Mouse (Mus musculus) heart, embryonic 11.5 days (tissue): Measurements from ENCODE around the gene Gnb3. TPM values are rescaled to one million over a fixed set of nuclear protein-coding genes. Genes with fewer than 3 reads are reported as not detected.

Experiments
- ATAC-seq: fragments of 200-750 bp; cut with Nextera tagmentation; replicated peaks from 2 replicates; pipeline ENCODE4 v1.8.0; 2017; ENCODE audit warnings: moderate library complexity; ENCODE audit not compliant: insufficient number of reproducible peaks, low FRiP score, low TSS enrichment
- H3K27ac ChIP-seq: fragments of 300-500 bp; sonication (generic); 2 replicates; pipeline ENCODE4 v1.5.1; 2014; ENCODE audit warnings: mild to moderate bottlenecking, low read depth, low read length
- H3K27me3 ChIP-seq: fragments of 300-500 bp; sonication (generic); 2 replicates; pipeline ENCODE4 v1.6.1; 2014; ENCODE audit warnings: mild to moderate bottlenecking, low read length, mixed read lengths; ENCODE audit not compliant: control insufficient read depth, insufficient read depth
- H3K36me3 ChIP-seq: fragments of 300-500 bp; sonication (generic); 2 replicates; pipeline ENCODE4 v1.6.1; 2014; ENCODE audit warnings: mild to moderate bottlenecking, low read length, moderate library complexity, mixed read lengths; ENCODE audit not compliant: control insufficient read depth, insufficient read depth
- H3K4me1 ChIP-seq: fragments of 300-500 bp; sonication (generic); 2 replicates; pipeline ENCODE4 v1.6.1; 2014; ENCODE audit warnings: low read length; ENCODE audit not compliant: control insufficient read depth, insufficient read depth
- H3K4me2 ChIP-seq: fragments of 300-500 bp; sonication (generic); 2 replicates; pipeline ENCODE4 v1.6.1; 2014; ENCODE audit warnings: mild to moderate bottlenecking, moderate library complexity
- H3K4me3 ChIP-seq: fragments of 300-500 bp; sonication (generic); 2 replicates; pipeline ENCODE4 v1.5.1; 2014; ENCODE audit warnings: low read depth, low read length
- H3K9ac ChIP-seq: fragments of 300-500 bp; sonication (generic); 2 replicates; pipeline ENCODE4 v1.6.1; 2014; ENCODE audit warnings: mild to moderate bottlenecking, low read depth, low read length, moderate library complexity
- H3K9me3 ChIP-seq: fragments of 300-500 bp; sonication (generic); replicated peaks from 2 replicates; pipeline ENCODE4 v1.6.1; 2016; ENCODE audit warnings: low read length; ENCODE audit not compliant: control insufficient read depth
- WGBS: fragments of 180-500 bp; shearing (Covaris S2); extraction: QIAGEN DNeasy Blood & Tissue Kit; methylation state at CpG from one replicate; pipeline ENCODE4 v1.1.7; 2014; ENCODE audit not compliant: insufficient replicate concordance; 5-methylcytosine and 5-hydroxymethylcytosine counted together
- polyA plus RNA-seq: library from polyadenylated mRNA; unstranded; fragments of >200 nt; fragmentation: Nextera tagmentation; extraction: Ambion mirVana; gene quantifications from 2 replicates; pipeline ENCODE4 v1.2.1, GENCODE M21; 2014

Gnb3 gene
- polyA plus RNA-seq, 1 experiment from 2014 or later = 6.6 TPM

DNA sequence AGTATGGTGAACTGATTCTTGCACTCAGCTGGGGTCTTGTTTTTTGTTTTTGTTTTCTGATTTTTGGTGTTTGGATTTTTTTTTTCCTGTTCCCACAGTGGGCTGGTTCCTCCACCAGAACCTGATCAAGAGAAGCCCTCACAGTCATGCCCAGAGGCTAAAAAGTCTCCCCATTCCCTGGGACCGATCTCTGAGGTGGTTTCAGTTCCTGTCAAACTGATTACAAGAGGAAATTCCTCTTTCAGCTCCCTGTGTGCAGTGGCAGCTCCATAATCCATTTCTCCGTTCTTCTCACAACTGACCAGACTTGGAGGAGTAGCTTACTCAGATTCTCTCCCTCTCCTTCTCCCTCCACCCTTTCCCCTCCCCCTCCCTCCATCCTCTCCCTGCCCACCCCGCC, 34.3 kb upstream of the Gnb3 start:
- WGBS = 28% methylated on average over 2 of the region's 3 CpGs
- no peaks in the 10 kb centered on the region for H3K9me3 ChIP-seq
- ATAC-seq = no peak

DNA sequence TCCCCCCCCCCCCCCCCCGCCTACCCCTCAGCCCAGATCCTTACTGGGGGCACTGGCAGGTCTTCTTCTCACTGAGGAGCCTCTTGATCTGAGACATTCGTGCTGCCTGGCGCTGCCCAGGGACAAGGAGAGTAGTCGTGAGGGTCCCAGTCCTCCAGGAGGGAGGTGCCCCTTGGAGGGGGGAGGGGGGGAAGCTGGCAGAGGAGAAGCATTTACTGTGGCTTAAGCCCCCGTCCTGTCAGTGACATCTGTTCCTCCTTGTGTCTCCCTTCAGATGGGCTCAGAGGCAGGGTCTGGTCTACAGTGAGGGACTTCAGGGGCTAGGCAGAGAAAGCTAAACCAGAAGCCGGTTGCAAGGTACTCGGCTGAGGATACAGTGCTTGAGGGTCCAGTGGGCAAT, 26.5 kb upstream of the Gnb3 start:
- Histone ChIP-seq H3K9ac (no peak overlapping the region), H3K27ac (no peak overlapping the region), H3K4me1 (peaks cover 8% of the 10 kb centered on the region), H3K4me2 (no peak overlapping the region), H3K4me3 (no peak overlapping the region), H3K9me3 (no peaks in the 10 kb centered on the region), H3K27me3 (peaks cover 6% of the 10 kb centered on the region), H3K36me3 (no peaks in the 10 kb centered on the region)
- ATAC-seq = no peak
- 57% methylated on average over 6 of the region's 7 CpGs for WGBS

More for the DNA sequence above, 34.3 kb upstream of the Gnb3 start:
- Histone ChIP-seq H3K27me3 (no peaks in the 10 kb centered on the region), H3K27ac (no peak overlapping the region), H3K4me2 (no peak overlapping the region), H3K4me3 (no peak overlapping the region), H3K4me1 (no peaks in the 10 kb centered on the region), H3K9ac (no peak overlapping the region), H3K36me3 (no peaks in the 10 kb centered on the region)

- Histone ChIP-seq H3K27ac (no peak overlapping the region), H3K4me1 (peaks cover 8% of the 10 kb centered on the region), H3K9me3 (no peaks in the 10 kb centered on the region), H3K9ac (no peak overlapping the region), H3K4me3 (no peak overlapping the region), H3K4me2 (no peak overlapping the region), H3K27me3 (peaks cover 11% of the 10 kb centered on the region), H3K36me3 (no peaks in the 10 kb centered on the region)
- no peak for ATAC-seq
- 52% methylated on average over 18 of the region's 18 CpGs for WGBS
Observed at GRCm38 (mm10) chr6:124865766-124866362, 25.8 kb upstream of the Gnb3 start.

- ATAC-seq = peak; percentile 43; the same call in 1 of the 2 replicates
- Histone ChIP-seq H3K4me3 (peak within 1 kb of the TSS; percentile 53), H3K4me2 (peak within 1 kb of the TSS; percentile 89), H3K9me3 (no peaks in the 10 kb centered on the region), H3K36me3 (no peaks in the 10 kb centered on the region), H3K9ac (peak within 1 kb of the TSS; percentile 77), H3K4me1 (peaks cover 16% of the 10 kb centered on the region), H3K27ac (no peak within 1 kb of the TSS), H3K27me3 (peaks cover 22% of the 10 kb centered on the region)
- WGBS = 1% methylated on average over 37 of the region's 43 CpGs
Observed at GRCm38 (mm10) chr6:124863658-124864298, 23.7 kb upstream of the Gnb3 start, which contains the start of gene Gpr162. Gpr162 (minus strand) TSS chr6:124863983.

GRCm38 (mm10) chr6:124863125-124863657, 23.1 kb upstream of the Gnb3 start:
- Histone ChIP-seq H3K9ac (peak overlapping the region; percentile 77), H3K4me2 (peak overlapping the region; percentile 89), H3K36me3 (no peaks in the 10 kb centered on the region), H3K9me3 (no peaks in the 10 kb centered on the region), H3K4me3 (peak overlapping the region; percentile 53), H3K4me1 (peaks cover 17% of the 10 kb centered on the region), H3K27me3 (peaks cover 27% of the 10 kb centered on the region), H3K27ac (no peak overlapping the region)
- 0% methylated on average over 16 of the region's 16 CpGs for WGBS
- ATAC-seq = no peak

DNA sequence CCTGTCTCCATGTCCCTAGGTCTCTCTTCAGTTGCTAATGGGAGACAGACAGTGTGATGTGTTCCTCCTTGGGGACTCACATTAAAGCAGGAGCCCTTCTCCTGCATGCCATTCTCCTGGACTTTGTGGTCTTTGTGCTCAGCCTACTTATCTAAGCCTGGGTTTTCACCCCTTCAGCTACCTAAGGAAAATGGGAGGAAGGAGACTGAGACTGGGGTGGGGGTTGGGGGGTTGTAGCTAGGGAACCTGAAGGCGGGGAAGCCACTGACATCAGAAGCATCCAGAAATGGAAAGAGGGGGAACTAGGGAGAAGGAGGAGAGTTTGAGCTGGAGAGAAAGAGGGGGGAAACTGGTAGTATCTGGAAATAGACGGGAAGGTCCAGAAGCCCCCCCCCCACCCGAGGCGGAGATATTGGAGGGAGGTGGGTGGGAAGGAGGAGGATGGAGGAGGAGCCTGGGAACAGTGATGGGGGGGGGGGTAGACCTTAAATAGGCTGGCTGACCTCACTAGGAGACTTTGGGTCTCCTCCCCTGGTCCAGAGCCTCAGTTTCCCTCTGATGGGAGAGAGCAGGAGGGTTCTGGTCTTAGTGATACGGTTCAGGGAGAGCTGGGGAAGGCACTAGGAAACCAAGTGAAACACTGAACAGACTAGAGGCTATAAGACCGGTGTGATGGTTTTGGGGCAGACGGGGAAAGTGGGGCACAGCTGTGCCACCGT, 22.5 kb upstream of the Gnb3 start:
- 15% methylated on average over 8 of the region's 8 CpGs for WGBS
- H3K4me2 ChIP-seq = peak overlapping the region; percentile 89
- H3K9ac ChIP-seq = peak overlapping the region; percentile 77; the same call in 1 of the 2 replicates
- H3K27ac ChIP-seq = no peak overlapping the region
- no peaks in the 10 kb centered on the region for H3K36me3 ChIP-seq
- H3K9me3 ChIP-seq = no peaks in the 10 kb centered on the region
- ATAC-seq = no peak
- H3K4me1 ChIP-seq = peaks cover 18% of the 10 kb centered on the region
- peaks cover 33% of the 10 kb centered on the region for H3K27me3 ChIP-seq
- peak overlapping the region; percentile 53; the same call in 1 of the 2 replicates for H3K4me3 ChIP-seq

- peaks cover 33% of the 10 kb centered on the region for H3K27me3 ChIP-seq
- H3K4me1 ChIP-seq = peaks cover 18% of the 10 kb centered on the region
- no peak overlapping the region for H3K4me2 ChIP-seq
- ATAC-seq = no peak
- H3K27ac ChIP-seq = no peak overlapping the region
- WGBS = 30% methylated on average over 3 of the region's 3 CpGs
- H3K9me3 ChIP-seq = no peaks in the 10 kb centered on the region
- H3K36me3 ChIP-seq = no peaks in the 10 kb centered on the region
- no peak overlapping the region for H3K4me3 ChIP-seq
- H3K9ac ChIP-seq = no peak overlapping the region
Observed at GRCm38 (mm10) chr6:124861802-124862201, 21.7 kb upstream of the Gnb3 start.

DNA sequence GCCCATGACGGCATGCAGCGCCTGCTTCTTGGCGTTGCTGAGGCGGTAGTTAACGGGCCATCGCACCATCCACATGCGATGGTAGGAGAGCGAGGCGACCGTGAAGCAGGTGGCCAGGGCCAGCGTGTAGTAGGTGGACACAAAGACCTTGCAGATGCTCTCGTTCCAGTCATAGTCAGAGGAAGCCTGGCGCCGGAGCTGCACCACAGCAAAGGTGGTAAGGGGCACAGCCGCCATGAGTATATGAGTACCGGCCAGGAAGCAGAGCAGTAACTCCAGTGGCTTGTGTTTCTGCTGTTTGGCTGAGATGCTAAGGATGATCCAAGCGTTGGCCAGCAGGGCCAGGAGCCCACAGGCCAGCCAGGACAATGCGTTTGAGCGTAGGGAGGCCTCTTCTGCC, 21.2 kb upstream of the Gnb3 start:
- H3K27me3 ChIP-seq = peaks cover 33% of the 10 kb centered on the region
- no peaks in the 10 kb centered on the region for H3K9me3 ChIP-seq
- no peaks in the 10 kb centered on the region for H3K36me3 ChIP-seq
- WGBS = 78% methylated on average over 19 of the region's 19 CpGs
- no peak overlapping the region for H3K9ac ChIP-seq
- H3K4me1 ChIP-seq = peaks cover 20% of the 10 kb centered on the region
- ATAC-seq = no peak
- no peak overlapping the region for H3K4me2 ChIP-seq
- no peak overlapping the region for H3K27ac ChIP-seq
- H3K4me3 ChIP-seq = no peak overlapping the region
